Mouse (Mus musculus): ENCODE results near the gene Tnfsf4. TPM values are rescaled to one million over a fixed set of nuclear protein-coding genes. Genes with fewer than 3 reads are reported as not detected.

The Tnfsf4 gene
- 0.06 and 0.16 TPM in 2 replicates for polyA plus RNA-seq (2015; fragmentation: Nextera tagmentation; extraction: Ambion mirVana)

GRCm38 (mm10) chr1:161394931-161395459 is at the start of gene Tnfsf4:
Tnfsf4 (plus strand) TSS chr1:161395409.
- Histone ChIP-seq H3K4me2 (ENCODE audit: low read depth, low read length) (no peak within 1 kb of the TSS), H3K9ac (ENCODE audit: low read length) (no peak within 1 kb of the TSS)
- 51% methylated on average over 6 of the region's 6 CpGs for WGBS

GRCm38 (mm10) chr1:161350981-161351380 is 44.2 kb upstream of the Tnfsf4 start:
- no peaks in the 10 kb centered on the region for H3K9me3 ChIP-seq (replicated peaks; ENCODE audit: control insufficient read depth, low read length)
- no peak overlapping the region for H3K9ac ChIP-seq (ENCODE audit: low read length)
- no peak overlapping the region for H3K4me3 ChIP-seq (replicated peaks; ENCODE audit: low read length)
- H3K27ac ChIP-seq (ENCODE audit: low read length): no peak overlapping the region
- H3K4me2 ChIP-seq (ENCODE audit: low read depth, low read length): no peak overlapping the region
- H3K4me1 ChIP-seq (ENCODE audit: control insufficient read depth, insufficient read depth, low read length): no peaks in the 10 kb centered on the region
- ATAC-seq (ENCODE audit: insufficient read depth, low FRiP score): no peak
- no peaks in the 10 kb centered on the region for H3K27me3 ChIP-seq (ENCODE audit: control insufficient read depth, insufficient read depth, low read length)
- H3K36me3 ChIP-seq (ENCODE audit: control insufficient read depth, insufficient read depth, low read length): no peaks in the 10 kb centered on the region
- 73% methylated on average over 1 of the region's 1 CpGs for WGBS

More at GRCm38 (mm10) chr1:161394931-161395459, at the start of gene Tnfsf4:
- Histone ChIP-seq H3K27me3 (ENCODE audit: control insufficient read depth, insufficient read depth, low read length) (no peaks in the 10 kb centered on the region), H3K9me3 (replicated peaks; ENCODE audit: control insufficient read depth, low read length) (no peaks in the 10 kb centered on the region), H3K4me1 (ENCODE audit: control insufficient read depth, insufficient read depth, low read length) (peaks cover 8% of the 10 kb centered on the region), H3K4me3 (replicated peaks; ENCODE audit: low read length) (no peak within 1 kb of the TSS), H3K36me3 (ENCODE audit: control insufficient read depth, insufficient read depth, low read length) (no peaks in the 10 kb centered on the region), H3K27ac (ENCODE audit: low read length) (no peak within 1 kb of the TSS)
- ATAC-seq (ENCODE audit: insufficient read depth, low FRiP score): no peak

- H3K27ac ChIP-seq (ENCODE audit: low read length): no peak overlapping the region
- no peak overlapping the region for H3K4me2 ChIP-seq (ENCODE audit: low read depth, low read length)
- H3K9ac ChIP-seq (ENCODE audit: low read length): no peak overlapping the region
- no peaks in the 10 kb centered on the region for H3K36me3 ChIP-seq (ENCODE audit: control insufficient read depth, insufficient read depth, low read length)
- no peak overlapping the region for H3K4me3 ChIP-seq (replicated peaks; ENCODE audit: low read length)
- no peaks in the 10 kb centered on the region for H3K4me1 ChIP-seq (ENCODE audit: control insufficient read depth, insufficient read depth, low read length)
- 0 out of 2 replicates have a peak, but pooled peaks cover 2% of the 10 kb centered on the region for H3K9me3 ChIP-seq (replicated peaks; ENCODE audit: control insufficient read depth, low read length)
- no peaks in the 10 kb centered on the region for H3K27me3 ChIP-seq (ENCODE audit: control insufficient read depth, insufficient read depth, low read length)
- no peak for ATAC-seq (ENCODE audit: insufficient read depth, low FRiP score)
- WGBS: 54% methylated on average over 4 of the region's 4 CpGs
These were observed 30.2 kb upstream of the Tnfsf4 start for GRCm38 (mm10) chr1:161365006-161365405.

- ATAC-seq (ENCODE audit: insufficient read depth, low FRiP score): no peak
- 82% methylated on average over 2 of the region's 2 CpGs for WGBS
These were observed 23.3 kb upstream of the Tnfsf4 start for GRCm38 (mm10) chr1:161371919-161372318.

GRCm38 (mm10) chr1:161375866-161376265 is 19.3 kb upstream of the Tnfsf4 start:
- no peak overlapping the region for H3K27ac ChIP-seq (ENCODE audit: low read length)
- no peak for ATAC-seq (ENCODE audit: insufficient read depth, low FRiP score)
- no peak overlapping the region for H3K4me2 ChIP-seq (ENCODE audit: low read depth, low read length)
- H3K9me3 ChIP-seq (replicated peaks; ENCODE audit: control insufficient read depth, low read length): no peaks in the 10 kb centered on the region
- H3K4me1 ChIP-seq (ENCODE audit: control insufficient read depth, insufficient read depth, low read length): 0 out of 2 replicates have a peak, but pooled peaks cover 3% of the 10 kb centered on the region
- H3K36me3 ChIP-seq (ENCODE audit: control insufficient read depth, insufficient read depth, low read length): no peaks in the 10 kb centered on the region
- no peak overlapping the region for H3K9ac ChIP-seq (ENCODE audit: low read length)
- WGBS: 83% methylated on average over 2 of the region's 2 CpGs
- H3K27me3 ChIP-seq (ENCODE audit: control insufficient read depth, insufficient read depth, low read length): no peaks in the 10 kb centered on the region
- no peak overlapping the region for H3K4me3 ChIP-seq (replicated peaks; ENCODE audit: low read length)

More at GRCm38 (mm10) chr1:161371919-161372318, 23.3 kb upstream of the Tnfsf4 start:
- Histone ChIP-seq H3K4me3 (replicated peaks; ENCODE audit: low read length) (no peak overlapping the region), H3K4me2 (ENCODE audit: low read depth, low read length) (no peak overlapping the region), H3K36me3 (ENCODE audit: control insufficient read depth, insufficient read depth, low read length) (no peaks in the 10 kb centered on the region), H3K9me3 (replicated peaks; ENCODE audit: control insufficient read depth, low read length) (0 out of 2 replicates have a peak, but pooled peaks cover 2% of the 10 kb centered on the region), H3K27me3 (ENCODE audit: control insufficient read depth, insufficient read depth, low read length) (no peaks in the 10 kb centered on the region), H3K4me1 (ENCODE audit: control insufficient read depth, insufficient read depth, low read length) (no peaks in the 10 kb centered on the region), H3K27ac (ENCODE audit: low read length) (no peak overlapping the region), H3K9ac (ENCODE audit: low read length) (no peak overlapping the region)

- ATAC-seq (ENCODE audit: insufficient read depth, low FRiP score): no peak
- WGBS: 76% methylated on average over 3 of the region's 3 CpGs
These were observed 16.6 kb upstream of the Tnfsf4 start for GRCm38 (mm10) chr1:161378571-161378970.

GRCm38 (mm10) chr1:161379685-161380424 is 15.4 kb upstream of the Tnfsf4 start:
- H3K27ac ChIP-seq (ENCODE audit: low read length): no peak overlapping the region
- no peaks in the 10 kb centered on the region for H3K9me3 ChIP-seq (replicated peaks; ENCODE audit: control insufficient read depth, low read length)
- no peak overlapping the region for H3K9ac ChIP-seq (ENCODE audit: low read length)
- H3K4me2 ChIP-seq (ENCODE audit: low read depth, low read length): no peak overlapping the region
- no peak overlapping the region for H3K4me3 ChIP-seq (replicated peaks; ENCODE audit: low read length)
- no peak for ATAC-seq (ENCODE audit: insufficient read depth, low FRiP score)
- H3K4me1 ChIP-seq (ENCODE audit: control insufficient read depth, insufficient read depth, low read length): 0 out of 2 replicates have a peak, but pooled peaks cover 3% of the 10 kb centered on the region
- no peaks in the 10 kb centered on the region for H3K27me3 ChIP-seq (ENCODE audit: control insufficient read depth, insufficient read depth, low read length)
- WGBS: 30% methylated on average over 11 of the region's 11 CpGs
- H3K36me3 ChIP-seq (ENCODE audit: control insufficient read depth, insufficient read depth, low read length): no peaks in the 10 kb centered on the region

More at GRCm38 (mm10) chr1:161378571-161378970, 16.6 kb upstream of the Tnfsf4 start:
- H3K4me2 ChIP-seq (ENCODE audit: low read depth, low read length): no peak overlapping the region
- no peaks in the 10 kb centered on the region for H3K27me3 ChIP-seq (ENCODE audit: control insufficient read depth, insufficient read depth, low read length)
- no peak overlapping the region for H3K9ac ChIP-seq (ENCODE audit: low read length)
- H3K9me3 ChIP-seq (replicated peaks; ENCODE audit: control insufficient read depth, low read length): no peaks in the 10 kb centered on the region
- H3K4me3 ChIP-seq (replicated peaks; ENCODE audit: low read length): no peak overlapping the region
- 0 out of 2 replicates have a peak, but pooled peaks cover 3% of the 10 kb centered on the region for H3K4me1 ChIP-seq (ENCODE audit: control insufficient read depth, insufficient read depth, low read length)
- H3K36me3 ChIP-seq (ENCODE audit: control insufficient read depth, insufficient read depth, low read length): no peaks in the 10 kb centered on the region
- no peak overlapping the region for H3K27ac ChIP-seq (ENCODE audit: low read length)

GRCm38 (mm10) chr1:161380425-161380780 is 14.8 kb upstream of the Tnfsf4 start:
- no peaks in the 10 kb centered on the region for H3K9me3 ChIP-seq (replicated peaks; ENCODE audit: control insufficient read depth, low read length)
- ATAC-seq (ENCODE audit: insufficient read depth, low FRiP score): no peak
- H3K27ac ChIP-seq (ENCODE audit: low read length): no peak overlapping the region
- 30% methylated on average over 5 of the region's 5 CpGs for WGBS
- no peaks in the 10 kb centered on the region for H3K27me3 ChIP-seq (ENCODE audit: control insufficient read depth, insufficient read depth, low read length)
- no peak overlapping the region for H3K4me2 ChIP-seq (ENCODE audit: low read depth, low read length)
- 0 out of 2 replicates have a peak, but pooled peaks cover 3% of the 10 kb centered on the region for H3K4me1 ChIP-seq (ENCODE audit: control insufficient read depth, insufficient read depth, low read length)
- no peak overlapping the region for H3K9ac ChIP-seq (ENCODE audit: low read length)
- no peaks in the 10 kb centered on the region for H3K36me3 ChIP-seq (ENCODE audit: control insufficient read depth, insufficient read depth, low read length)
- no peak overlapping the region for H3K4me3 ChIP-seq (replicated peaks; ENCODE audit: low read length)

GRCm38 (mm10) chr1:161390066-161390465 is 5.1 kb upstream of the Tnfsf4 start:
- ATAC-seq (ENCODE audit: insufficient read depth, low FRiP score): no peak
- Histone ChIP-seq H3K9ac (ENCODE audit: low read length) (no peak overlapping the region), H3K4me3 (replicated peaks; ENCODE audit: low read length) (no peak overlapping the region), H3K27me3 (ENCODE audit: control insufficient read depth, insufficient read depth, low read length) (no peaks in the 10 kb centered on the region), H3K4me2 (ENCODE audit: low read depth, low read length) (no peak overlapping the region), H3K9me3 (replicated peaks; ENCODE audit: control insufficient read depth, low read length) (no peaks in the 10 kb centered on the region), H3K4me1 (ENCODE audit: control insufficient read depth, insufficient read depth, low read length) (no peaks in the 10 kb centered on the region), H3K27ac (ENCODE audit: low read length) (no peak overlapping the region), H3K36me3 (ENCODE audit: control insufficient read depth, insufficient read depth, low read length) (no peaks in the 10 kb centered on the region)
- WGBS: 62% methylated on average over 2 of the region's 2 CpGs

All from stomach, embryonic 16.5 days (tissue).